Mouse (Mus musculus): ENCODE results near the gene Gcc2.
A peak's percentile ranks its signal among the peaks of the same experiment; 100 is the strongest.
"Not testable (repeated sequence)": the region's sequence is repeated elsewhere in the genome, so short reads cannot be mapped to it uniquely, and the experiment has no call there.

The Gcc2 gene

DNA sequence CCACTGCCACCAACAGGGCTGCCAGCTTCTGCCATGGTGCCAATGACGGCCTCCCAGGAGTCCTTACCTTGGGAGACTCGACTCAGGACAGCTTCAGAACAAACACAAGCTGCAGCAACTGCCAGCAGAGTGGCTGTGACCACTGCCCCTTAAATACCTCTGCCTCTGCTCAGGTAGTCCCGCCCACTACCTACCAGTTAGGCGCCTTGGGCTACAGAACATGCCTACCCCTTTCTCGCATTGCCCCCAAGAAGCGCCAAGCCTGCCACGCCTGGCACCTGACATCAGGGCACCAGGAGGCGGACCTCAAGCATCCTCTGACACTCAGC, 22.7 kb upstream of the Gcc2 start, which contains the start of gene Duxf3:
Gene Duxf3, minus strand, starts transcription at position 35 of the 329 bp plus-strand sequence.
- DNase-seq = not testable (repeated sequence)

- not testable (repeated sequence) for DNase-seq
These were observed 22.1 kb upstream of the Gcc2 start for GRCm38 (mm10) chr10:58233054-58233739.

- DNase-seq = not testable (repeated sequence)
These were observed 21.6 kb upstream of the Gcc2 start for GRCm38 (mm10) chr10:58233740-58234121.

GRCm38 (mm10) chr10:58234985-58235384, 20.3 kb upstream of the Gcc2 start:
- not testable (repeated sequence) for DNase-seq

DNA sequence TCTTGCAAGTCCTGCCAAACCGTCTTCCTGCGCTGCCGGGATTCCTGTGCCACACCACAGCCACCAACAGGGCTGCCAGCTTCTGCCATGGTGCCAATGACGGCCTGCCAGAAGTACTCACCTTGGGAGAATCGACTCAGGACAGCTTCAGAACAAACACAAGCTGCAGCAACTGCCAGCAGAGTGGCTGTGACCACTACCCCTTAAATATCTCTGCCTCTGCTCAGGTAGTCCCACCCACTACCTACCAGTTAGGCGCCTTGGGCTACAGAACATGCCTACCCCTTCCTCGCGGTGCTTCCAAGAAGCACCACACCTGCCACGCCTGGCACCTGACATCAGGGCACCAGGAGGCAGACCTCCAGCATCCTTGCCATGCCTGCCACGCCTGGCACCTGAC, 18.7 kb upstream of the Gcc2 start, which contains the start of gene Gm4981:
Gene Gm4981, minus strand, starts transcription at position 89 of the 400 bp plus-strand sequence.
- DNase-seq = no peak

- DNase-seq = peak; percentile 48
These were observed 16.1 kb upstream of the Gcc2 start for GRCm38 (mm10) chr10:58238984-58239740.

DNA sequence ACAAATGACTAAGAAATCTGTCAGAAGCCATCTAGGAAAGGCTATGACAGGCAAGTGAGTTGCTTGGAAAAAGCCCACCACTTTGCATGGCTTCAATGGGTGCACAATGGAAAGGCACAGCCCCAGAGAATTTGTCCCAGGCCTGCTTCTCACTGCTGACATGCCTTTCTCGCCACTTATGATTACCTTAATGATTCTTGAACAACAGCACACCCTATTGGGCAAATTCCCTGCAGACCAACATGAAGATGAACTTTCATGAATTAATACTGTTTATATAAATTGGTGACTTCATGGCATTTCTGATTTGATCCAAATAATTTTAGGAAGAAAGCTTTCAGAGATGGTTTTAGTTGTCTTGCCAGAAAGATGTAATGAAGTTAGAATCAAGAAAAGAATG, 5.8 kb upstream of the Gcc2 start:
- DNase-seq = no peak

DNA sequence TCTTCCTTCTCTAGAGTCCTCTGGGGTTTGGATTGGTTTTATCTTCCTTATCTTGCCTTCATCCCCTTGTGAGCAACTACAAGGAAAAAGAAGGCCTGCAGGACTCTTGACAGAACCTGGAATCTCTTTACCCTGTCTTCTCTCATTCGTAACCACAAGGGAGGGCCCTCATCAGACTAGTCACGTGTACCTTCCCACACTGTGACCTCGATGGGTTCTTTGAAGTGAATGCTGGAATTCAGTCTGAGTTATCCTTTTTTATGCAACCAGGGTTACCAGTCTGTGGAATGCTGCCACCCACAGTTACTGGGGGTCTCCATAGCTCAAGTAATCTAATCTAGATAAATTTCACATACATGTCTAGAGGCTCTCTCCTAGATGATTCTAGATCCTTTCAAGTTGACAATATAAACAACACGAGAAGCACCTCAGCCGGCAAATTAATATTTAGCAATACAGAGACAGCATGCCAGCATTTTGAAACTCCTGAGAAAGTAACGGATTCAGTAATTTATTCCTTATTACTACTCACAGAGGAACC, 592 bp upstream of the Gcc2 start:
- DNase-seq = no peak

DNA sequence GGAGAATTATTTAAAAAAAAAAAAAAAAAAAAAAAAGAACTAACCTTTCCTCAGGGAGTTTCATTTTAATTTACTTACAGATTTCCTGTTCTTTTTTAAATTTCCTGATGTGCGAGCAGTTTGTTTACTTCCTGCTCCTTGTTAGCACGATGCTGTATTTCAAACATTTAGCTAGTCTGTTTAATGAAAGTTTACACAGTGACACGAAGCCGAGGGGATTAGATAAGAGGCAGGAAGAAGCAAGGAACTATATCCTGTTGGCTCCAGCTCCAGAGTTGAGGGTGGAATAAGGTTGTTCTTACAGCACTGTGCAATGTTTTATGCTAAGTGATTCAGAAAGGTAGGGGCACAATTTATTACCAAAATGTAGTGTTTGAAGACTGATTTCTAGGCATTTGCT, 657 bp downstream of the Gcc2 start:
- no peak for DNase-seq

DNA sequence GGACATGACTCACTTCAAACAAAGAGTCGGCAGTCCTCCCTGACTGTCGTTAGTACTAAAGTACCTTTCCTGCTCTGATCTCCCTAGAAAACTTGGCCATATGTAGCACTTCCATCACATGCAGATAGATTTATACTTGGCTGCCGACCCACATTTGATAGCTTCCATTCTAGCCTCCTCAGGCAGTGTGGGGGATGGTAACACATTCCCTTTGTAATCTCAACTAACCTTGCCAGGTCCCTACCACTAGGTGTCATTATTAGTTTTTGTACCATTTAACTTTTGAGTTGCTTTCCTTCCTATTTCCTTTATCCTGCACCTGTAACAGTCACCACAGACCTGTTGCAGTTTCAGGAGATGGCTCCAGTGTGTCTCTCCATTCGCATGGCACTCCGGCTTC, 3.2 kb downstream of the Gcc2 start:
- DNase-seq = no peak

DNA sequence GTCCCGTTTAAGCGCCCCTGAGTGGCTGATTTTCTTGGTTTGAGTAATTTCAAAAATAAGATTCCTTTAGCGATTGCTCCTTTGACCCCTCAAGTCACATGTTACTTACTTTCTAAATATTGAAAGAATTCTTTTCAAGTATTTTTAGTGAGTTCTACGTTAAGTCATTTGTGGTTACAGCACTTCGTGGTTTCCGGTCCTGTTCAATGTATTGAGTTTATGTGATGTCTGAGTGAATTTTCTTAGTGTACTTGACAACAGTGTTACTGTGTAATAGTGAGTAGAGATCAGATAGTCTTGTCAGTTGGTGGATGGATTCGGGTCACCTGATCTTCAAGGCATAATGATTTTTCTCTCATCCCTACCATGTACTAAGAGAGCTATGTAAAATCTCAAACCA, 26.9 kb downstream of the Gcc2 start:
- no peak for DNase-seq

DNA sequence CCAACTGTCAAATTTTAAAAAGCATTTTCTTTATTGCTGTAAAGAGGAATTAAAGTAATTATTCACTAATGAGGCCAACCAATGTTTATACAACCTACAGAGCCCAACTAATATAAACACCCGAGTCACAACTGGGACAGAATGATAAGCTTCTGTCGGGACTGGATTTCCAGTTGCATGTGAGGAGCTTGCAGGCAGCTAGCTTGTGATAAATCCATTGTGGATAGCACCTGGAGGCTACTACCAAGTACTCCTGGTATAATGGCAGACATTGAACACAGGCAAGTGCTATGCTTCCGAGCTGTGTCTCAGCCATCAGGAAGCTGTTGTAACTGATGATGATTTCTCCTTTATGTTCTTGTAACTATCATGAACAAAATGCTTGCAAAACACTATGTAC, 35.4 kb downstream of the Gcc2 start:
- DNase-seq = no peak

GRCm38 (mm10) chr10:58294246-58294645, 38.9 kb downstream of the Gcc2 start:
- DNase-seq = no peak

DNA sequence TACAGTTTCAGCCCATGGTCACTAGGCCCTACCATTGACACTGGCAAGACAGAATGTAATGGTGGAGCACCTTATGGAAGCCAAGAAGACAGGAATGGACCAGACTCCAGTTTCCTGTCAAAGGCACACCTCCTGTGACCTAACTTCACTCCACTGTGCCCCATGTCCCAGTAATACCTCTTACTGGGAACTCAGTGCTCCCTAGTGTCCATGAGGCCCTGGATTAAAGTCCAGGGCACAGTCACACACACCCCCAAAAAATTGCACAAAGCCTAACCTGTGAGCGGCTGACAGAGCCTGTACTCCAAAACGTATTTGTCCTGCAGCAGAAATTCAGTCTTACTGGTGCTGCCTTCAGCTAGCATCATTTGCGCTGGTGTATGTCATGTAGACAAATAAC, 40.3 kb downstream of the Gcc2 start:
- DNase-seq = no peak

- no peak for DNase-seq
These were observed 49.7 kb downstream of the Gcc2 start for GRCm38 (mm10) chr10:58304996-58305395.

DNA sequence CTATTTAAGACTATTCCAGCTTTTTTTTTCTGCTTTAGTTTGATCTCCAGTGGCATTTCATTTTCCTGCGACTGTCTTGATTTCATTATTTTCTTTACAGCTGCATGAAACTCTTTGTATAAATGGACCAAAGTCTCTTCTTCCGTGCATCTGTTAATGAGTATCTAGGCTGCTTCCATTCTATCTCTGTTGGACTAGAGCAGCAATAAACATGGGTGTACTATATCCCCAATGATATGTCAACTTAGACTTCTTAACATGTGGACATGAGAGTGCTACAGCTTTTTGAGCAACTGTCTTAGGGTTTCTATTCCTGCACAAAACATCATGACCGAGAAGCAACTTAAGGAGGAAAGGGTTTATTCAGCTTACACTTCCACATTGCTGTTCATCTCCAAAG, 51.6 kb downstream of the Gcc2 start:
- DNase-seq = no peak

DNA sequence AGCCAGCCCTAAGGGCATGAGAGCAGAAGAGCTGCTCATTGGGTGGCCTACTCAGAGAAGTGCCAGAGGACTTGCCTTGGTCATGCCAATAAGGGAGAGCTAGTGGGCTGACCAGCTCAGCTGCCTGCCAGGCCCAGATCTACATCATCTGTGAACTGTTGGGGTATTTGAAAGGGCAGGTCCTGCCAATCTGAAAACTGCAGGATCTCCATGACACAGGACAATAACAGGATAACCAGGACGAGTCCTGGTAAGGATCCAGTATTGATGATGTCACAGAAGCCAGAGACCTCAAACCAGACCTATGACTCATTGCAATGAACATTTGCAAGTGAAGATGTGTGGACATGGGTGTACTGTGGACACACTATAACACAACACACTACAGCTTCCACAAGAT, 55.5 kb downstream of the Gcc2 start:
- DNase-seq = no peak

- no peak for DNase-seq
These were observed 57.6 kb downstream of the Gcc2 start for GRCm38 (mm10) chr10:58312887-58313286.

DNA sequence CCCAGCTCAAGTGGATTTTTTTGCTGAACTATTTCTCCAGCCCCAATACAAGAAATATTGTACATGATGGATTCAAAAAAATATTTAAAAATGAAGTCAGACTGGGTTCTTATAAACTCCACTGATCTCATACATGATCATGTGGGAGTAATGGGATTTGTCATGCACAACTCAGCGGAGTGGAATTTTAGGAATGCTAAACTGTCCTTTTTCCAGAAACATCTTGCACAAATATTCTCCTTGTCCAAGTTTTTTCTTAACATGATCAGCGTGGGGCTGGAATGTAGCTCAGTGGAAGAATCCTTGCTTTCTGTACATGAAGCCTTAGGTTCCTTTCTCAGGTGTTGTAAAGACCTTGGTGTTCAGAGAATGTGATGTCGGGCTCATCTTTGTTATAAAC, 65.6 kb downstream of the Gcc2 start:
- DNase-seq = no peak

DNA sequence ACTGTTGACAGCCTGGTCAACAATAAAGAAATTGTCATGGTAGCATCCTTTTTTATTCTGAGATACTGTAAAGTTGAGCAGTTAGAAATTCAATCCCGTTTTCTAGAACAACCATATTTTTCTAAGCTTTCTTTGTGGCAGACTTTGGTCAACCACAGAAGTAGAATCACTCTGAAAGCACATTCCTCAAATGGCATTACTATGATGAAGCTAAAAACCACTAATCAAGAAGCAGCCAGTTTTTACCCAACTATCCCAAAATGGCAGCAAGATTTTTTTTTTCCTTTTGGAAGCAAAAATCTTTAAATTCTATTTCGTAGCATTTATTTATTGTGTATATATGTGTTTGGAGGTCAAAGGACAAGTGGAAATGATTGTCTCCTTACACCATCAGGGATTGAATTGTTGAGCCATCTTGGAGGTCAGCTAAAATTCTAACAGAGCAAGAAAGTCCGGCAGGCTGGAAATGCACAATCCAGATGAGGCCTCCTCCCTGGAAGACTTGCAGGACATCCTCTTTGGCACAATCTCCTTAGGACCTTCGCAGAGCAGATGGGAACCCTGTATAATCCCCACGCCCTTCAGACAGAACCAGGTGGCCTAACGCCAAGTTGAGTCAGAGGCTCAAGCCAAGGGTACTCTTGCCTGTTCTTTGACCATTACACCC, 67.2 kb downstream of the Gcc2 start:
- no peak for DNase-seq

GRCm38 (mm10) chr10:58323028-58323991, 68.0 kb downstream of the Gcc2 start, which contains the start of gene Lims1:
Gene Lims1, plus strand, starts transcription at chr10:58323466.
- peak; percentile 97 for DNase-seq

DNA sequence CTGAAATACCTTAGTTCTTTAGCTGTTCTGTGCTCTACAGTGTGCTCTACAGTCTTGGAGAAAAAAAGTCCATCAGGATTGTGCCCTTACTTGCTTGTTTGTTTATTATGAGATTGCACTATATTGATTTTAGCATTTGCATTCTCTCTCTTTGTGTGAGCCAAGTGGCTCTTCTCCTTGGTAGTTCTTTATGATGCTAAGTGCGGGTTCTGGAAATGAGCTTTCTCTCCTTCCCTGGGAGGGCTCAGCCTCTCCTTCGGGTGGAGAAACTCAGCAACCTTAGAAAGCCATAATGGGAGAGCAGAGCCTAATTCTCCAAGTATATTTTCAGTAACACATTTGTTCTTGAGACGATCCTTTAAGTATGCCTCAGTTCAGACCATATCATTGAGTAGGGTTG, 71.0 kb downstream of the Gcc2 start:
- DNase-seq = no peak

All from thymus, postnatal 14 days (tissue).